Mouse (Mus musculus): ENCODE data around the gene Ffar1.

GRCm38 (mm10) chr7:30821532-30821931, 39.8 kb downstream of the Ffar1 start:
- TF ChIP-seq USF1 (IDR thresholded peaks at IDR 0.05; ENCODE audit: low read depth) (no peak), POLR2A (IDR thresholded peaks at IDR 0.05; ENCODE audit: insufficient read length, low read depth) (no peak), E2F4 (IDR thresholded peaks at IDR 0.05; ENCODE audit: insufficient read depth) (no peak), MAX (IDR thresholded peaks at IDR 0.05; ENCODE audit: low read depth) (no peak), MYOD1 (IDR thresholded peaks at IDR 0.05; ENCODE audit: control insufficient read depth in 1 of 3, insufficient read length in 2 of 3, low read depth in 2 of 3) (no peak)
